ENCODE assay signal across 9 mouse cellular contexts in genomic region chr8:117474944-117475343, GRCm38 (mm10). TPM values are rescaled to one million over a fixed set of nuclear protein-coding genes. Genes with fewer than 3 reads are reported as not detected.
DNase-seq lines count a peak whose midpoint lies in the region; ATAC-seq and TF ChIP-seq lines count a peak whose summit lies in the region.
"Had no signal": no experiment of that assay in that cellular context is flagged by ENCODE, and none has a peak within 500 bp of the region (broad histone marks: within the 10 kb centered on the region; RNA-seq: fewer than 3 reads in every experiment).

No protein-coding gene starts in this region.

- H3K9me3 ChIP-seq in E14TG2a.4 (ENCODE audit: low read length): no peaks in the 10 kb centered on the region
- peaks cover 1% of the 10 kb centered on the region; the same call in 1 of the 2 replicates for H3K9me3 ChIP-seq in forebrain, embryonic 10.5 days
- no peaks in the 10 kb centered on the region for H3K9me3 ChIP-seq in heart, postnatal 0 days (replicated peaks; ENCODE audit: control insufficient read depth, low read length)
- 0 out of 2 replicates have a peak, but pooled peaks cover 2% of the 10 kb centered on the region for H3K9me3 ChIP-seq in liver, postnatal 0 days (ENCODE audit: low read length)

- peak; percentile 76 for DNase-seq in c-Kit-negative CD71-positive TER-119-positive erythroid progenitor cells, embryonic 14.5 days (ENCODE audit: low read depth, low spot score)
- DNase-seq in forebrain, embryonic 10.5 days (ENCODE audit: extremely low spot score, low spot score): peak; percentile 93
- peak; percentile 84 for DNase-seq in heart, postnatal 0 days (ENCODE audit: low spot score)
- peak; percentile 58 for DNase-seq in large intestine, adult 2 months (ENCODE audit: low read depth, low spot score)
- DNase-seq in liver, postnatal 0 days: peak; percentile 96
- DNase-seq in thymus, adult 18-20 months: peak; percentile 77 to 80

- peak; percentile 76 for ATAC-seq in heart, postnatal 0 days (ENCODE audit: insufficient read depth, low read depth)
- ATAC-seq in liver, postnatal 0 days: peak; percentile 68

- H3K4me3 ChIP-seq in E14TG2a.4 (replicated peaks; ENCODE audit: low read length): no peak overlapping the region
- no peak overlapping the region for H3K4me3 ChIP-seq in forebrain, embryonic 10.5 days
- no peak overlapping the region for H3K4me3 ChIP-seq in heart, postnatal 0 days (ENCODE audit: low read depth, low read length)
- H3K4me3 ChIP-seq in liver, postnatal 0 days (ENCODE audit: low read depth, low read length): no peak overlapping the region
- H3K4me3 ChIP-seq in olfactory bulb, adult 2 months (ENCODE audit: insufficient read depth, low read depth, low read length): no peak overlapping the region
- H3K4me3 ChIP-seq: myocyte had no signal

- H3K4me2 ChIP-seq in heart, postnatal 0 days (ENCODE audit: low read depth, low read length): no peak overlapping the region
- peak overlapping the region; percentile 40; the same call in 1 of the 2 replicates for H3K4me2 ChIP-seq in liver, postnatal 0 days (ENCODE audit: low read depth, low read length)

- H3K36me3 ChIP-seq in E14TG2a.4 (ENCODE audit: insufficient read depth, low read length): no peaks in the 10 kb centered on the region
- H3K36me3 ChIP-seq in forebrain, embryonic 10.5 days (replicated peaks): no peaks in the 10 kb centered on the region
- no peaks in the 10 kb centered on the region for H3K36me3 ChIP-seq in heart, postnatal 0 days (replicated peaks; ENCODE audit: control insufficient read depth, insufficient read depth, low read length)
- no peaks in the 10 kb centered on the region for H3K36me3 ChIP-seq in liver, postnatal 0 days (replicated peaks; ENCODE audit: insufficient read depth, low read length)

- peaks cover 31% of the 10 kb centered on the region for H3K4me1 ChIP-seq in E14TG2a.4 (replicated peaks; ENCODE audit: low read depth, low read length)
- H3K4me1 ChIP-seq in forebrain, embryonic 10.5 days: peaks cover 13% of the 10 kb centered on the region
- no peaks in the 10 kb centered on the region for H3K4me1 ChIP-seq in heart, postnatal 0 days (ENCODE audit: control insufficient read depth, insufficient read depth)
- peaks cover 8% of the 10 kb centered on the region; the same call in 1 of the 2 replicates for H3K4me1 ChIP-seq in liver, postnatal 0 days (ENCODE audit: insufficient read depth)
- peaks cover 9% of the 10 kb centered on the region for H3K4me1 ChIP-seq in olfactory bulb, adult 2 months (ENCODE audit: control insufficient read depth, insufficient read depth, low read length)

- H3K9ac ChIP-seq in heart, postnatal 0 days (replicated peaks; ENCODE audit: low read depth, low read length): no peak overlapping the region
- H3K9ac ChIP-seq in liver, postnatal 0 days (replicated peaks): no peak overlapping the region

- TF ChIP-seq CTCF in E14TG2a.4 (conservative IDR thresholded peaks at IDR 0.05; ENCODE audit: low read length): peak; percentile 63
- TF ChIP-seq CTCF in heart, postnatal 0 days (IDR thresholded peaks at IDR 0.05; ENCODE audit: low read depth): peak; percentile 94
- TF ChIP-seq CTCF in liver, postnatal 0 days (IDR thresholded peaks at IDR 0.05; ENCODE audit: low read depth): peak; percentile 98
- peak; percentile 93 for TF ChIP-seq CTCF in olfactory bulb, adult 2 months (IDR thresholded peaks at IDR 0.05; ENCODE audit: insufficient read depth, low read depth, low read length)

- no peak overlapping the region for H3K27ac ChIP-seq in forebrain, embryonic 10.5 days
- H3K27ac ChIP-seq in heart, postnatal 0 days (ENCODE audit: low read depth): no peak overlapping the region
- H3K27ac ChIP-seq in liver, postnatal 0 days (ENCODE audit: low read depth): peak overlapping the region; percentile 60; the same call in 1 of the 2 replicates
- no peak overlapping the region for H3K27ac ChIP-seq in olfactory bulb, adult 2 months (ENCODE audit: insufficient read depth, low read depth, low read length)

- H3K27me3 ChIP-seq in E14TG2a.4 (ENCODE audit: insufficient read depth, low read length): peaks cover 9% of the 10 kb centered on the region
- H3K27me3 ChIP-seq in forebrain, embryonic 10.5 days (ENCODE audit: poor library complexity, severe bottlenecking): no peaks in the 10 kb centered on the region
- H3K27me3 ChIP-seq in heart, postnatal 0 days (ENCODE audit: control insufficient read depth, insufficient read depth, low read length): no peaks in the 10 kb centered on the region
- H3K27me3 ChIP-seq in liver, postnatal 0 days (ENCODE audit: insufficient read depth, low read length): 0 out of 2 replicates have a peak, but pooled peaks cover 3% of the 10 kb centered on the region

- TF ChIP-seq POLR2A in olfactory bulb, adult 2 months (IDR thresholded peaks at IDR 0.05; ENCODE audit: insufficient read depth, low read depth, low read length): no peak

- TF ChIP-seq EP300 in heart, postnatal 0 days (IDR thresholded peaks at IDR 0.05; ENCODE audit: low read depth): no peak
- no peak for TF ChIP-seq EP300 in liver, postnatal 0 days (IDR thresholded peaks at IDR 0.05; ENCODE audit: low read depth)

- 1% methylated on average over 5 of the region's 5 CpGs for WGBS in forebrain, embryonic 10.5 days
- WGBS in heart, postnatal 0 days: 0% methylated on average over 5 of the region's 5 CpGs
- WGBS in large intestine, adult 2 months: 5% methylated on average over 5 of the region's 5 CpGs
- 0% methylated on average over 5 of the region's 5 CpGs for WGBS in liver, postnatal 0 days (ENCODE audit: insufficient replicate concordance)
- 0% methylated on average over 5 of the region's 5 CpGs for WGBS in olfactory bulb, adult 2 months

RNA-seq across cellular contexts. Expression of gene Plcg2, which starts 23.1 kb away (rescaled TPM):
- polyA plus RNA-seq in forebrain, embryonic 10.5 days (2016; fragmentation: Nextera tagmentation; extraction: Ambion mirVana): 6.1 and 6.2 TPM in 2 replicates
- 8.8 and 9.2 TPM in 2 replicates for total RNA-seq in heart, postnatal 0 days (2014; rRNA removed; ENCODE audit: low replicate concordance)
- 4.9 and 5.0 TPM in 2 replicates for polyA plus RNA-seq in heart, postnatal 0 days (2015; fragmentation: Nextera tagmentation; extraction: Ambion mirVana)
- polyA plus RNA-seq in large intestine, adult 2 months (2012; rRNA removed): 13.2 and 16.7 TPM in 2 replicates
- 5.9 and 7.3 TPM in 2 replicates for polyA plus RNA-seq in liver, postnatal 0 days (2015; fragmentation: Nextera tagmentation; extraction: Ambion mirVana)
- not detected in 2 replicates for polyA plus RNA-seq in olfactory bulb, adult 2 months (2012; ENCODE audit: insufficient read depth, insufficient read length, low replicate concordance, missing spikeins)
